Mouse (Mus musculus) heart, embryonic 13.5 days (tissue): ENCODE measurements at regions not wholly inside any gene's neighbourhood (a gene's known extent, or its start where the extent isn't known, plus 50 kb on each side); places are given as distances from the start of the nearest gene placed in this dataset.

Experiments
- ATAC-seq: fragments of 200-750 bp; cut with Nextera tagmentation; 2 replicates; pipeline ENCODE4 v1.8.0; 2017; ENCODE audit warnings: moderate TSS enrichment; ENCODE audit not compliant: insufficient number of reproducible peaks, low FRiP score, low TSS enrichment; ENCODE audit errors: extremely low read depth
- H3K27ac ChIP-seq: fragments of 300-500 bp; sonication (generic); replicated peaks from 2 replicates; pipeline ENCODE4 v1.5.1; 2015; ENCODE audit warnings: moderate library complexity, mild to moderate bottlenecking, inconsistent platforms
- H3K27me3 ChIP-seq: fragments of 300-500 bp; sonication (generic); replicated peaks from 2 replicates; pipeline ENCODE4 v1.6.1; 2015; ENCODE audit warnings: mild to moderate bottlenecking, inconsistent platforms
- H3K36me3 ChIP-seq: fragments of 300-500 bp; sonication (generic); 2 replicates; pipeline ENCODE4 v1.6.1; 2015; ENCODE audit warnings: mild to moderate bottlenecking, inconsistent platforms
- H3K4me1 ChIP-seq: fragments of 300-500 bp; sonication (generic); 2 replicates; pipeline ENCODE4 v1.6.1; 2015; ENCODE audit warnings: inconsistent platforms
- H3K4me2 ChIP-seq: fragments of 300-500 bp; sonication (generic); 2 replicates; pipeline ENCODE4 v1.6.1; 2015; ENCODE audit warnings: inconsistent platforms, mild to moderate bottlenecking, moderate library complexity
- H3K4me3 ChIP-seq: fragments of 300-500 bp; sonication (generic); 2 replicates; pipeline ENCODE4 v1.5.1; 2015; ENCODE audit warnings: moderate library complexity, mild to moderate bottlenecking, inconsistent platforms
- H3K9ac ChIP-seq: fragments of 300-500 bp; sonication (generic); 2 replicates; pipeline ENCODE4 v1.6.1; 2015; ENCODE audit warnings: inconsistent platforms, mild to moderate bottlenecking, moderate library complexity
- H3K9me3 ChIP-seq: fragments of 300-500 bp; sonication (generic); 2 replicates; pipeline ENCODE4 v1.6.1; 2016; ENCODE audit warnings: inconsistent platforms
- WGBS: fragments of 180-500 bp; shearing (Covaris S2); methylation state at CpG from one replicate; pipeline ENCODE4 v1.1.7; 2015; ENCODE audit warnings: mixed read lengths; 5-methylcytosine and 5-hydroxymethylcytosine counted together

DNA sequence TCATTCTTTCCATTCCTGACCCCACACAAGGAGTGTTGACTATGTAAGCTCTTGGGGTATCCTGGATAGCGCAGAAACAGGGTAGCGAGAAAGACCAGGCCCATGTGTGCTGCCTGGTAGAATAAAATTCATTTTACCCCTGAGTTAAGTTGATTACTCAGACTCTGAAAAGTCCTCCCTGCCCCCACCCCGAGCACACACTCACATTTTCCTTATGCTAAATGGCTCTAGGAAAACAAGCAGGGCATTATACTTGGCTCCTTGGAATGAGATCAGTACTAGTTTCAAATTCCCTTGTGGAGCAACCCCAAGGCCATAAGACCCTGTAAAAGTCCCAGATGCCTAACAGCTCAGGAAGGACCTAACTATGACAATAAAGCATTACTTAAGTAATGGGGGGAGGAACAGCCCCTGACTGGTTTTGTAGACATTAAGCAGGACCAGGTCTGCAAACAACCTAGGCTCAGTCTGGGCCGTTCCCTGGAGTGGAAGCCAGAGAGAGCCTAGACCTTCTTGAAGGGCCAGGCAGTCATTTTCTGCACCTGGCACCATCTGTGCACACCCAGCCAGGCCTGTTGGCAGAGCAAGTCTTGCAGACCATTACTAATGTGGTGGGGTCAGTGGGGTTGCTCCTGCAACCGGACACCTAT, 262.9 kb downstream of the Sox4 start:
- Histone ChIP-seq H3K4me3 (no peak overlapping the region), H3K4me2 (no peak overlapping the region), H3K27me3 (no peaks in the 10 kb centered on the region), H3K9me3 (no peaks in the 10 kb centered on the region), H3K36me3 (no peaks in the 10 kb centered on the region), H3K4me1 (peaks cover 26% of the 10 kb centered on the region), H3K27ac (peak overlapping the region; percentile 24; the same call in 1 of the 2 replicates), H3K9ac (no peak overlapping the region)
- 77% methylated on average over 5 of the region's 5 CpGs for WGBS
- ATAC-seq = no peak

DNA sequence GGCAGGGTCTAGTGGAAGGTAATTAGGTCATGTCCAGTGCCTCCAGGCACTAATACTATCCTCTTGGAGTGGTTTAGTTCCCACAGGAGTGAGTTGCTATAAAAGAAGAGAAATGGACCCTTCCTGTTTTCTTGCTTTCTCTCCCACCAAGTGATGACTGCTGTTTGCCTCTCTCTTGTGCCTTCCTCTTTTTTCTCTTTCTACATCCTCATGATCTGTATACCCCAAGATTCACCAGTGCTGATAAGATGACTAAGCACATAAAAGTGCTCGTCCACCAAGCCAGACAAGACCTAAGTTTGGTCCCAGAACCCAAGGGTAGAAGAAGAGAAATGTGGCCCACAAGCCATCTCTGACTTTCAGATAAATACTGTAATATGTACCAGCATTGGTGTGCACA, 265.7 kb downstream of the Sox4 start:
- Histone ChIP-seq H3K27me3 (no peaks in the 10 kb centered on the region), H3K4me3 (no peak overlapping the region), H3K4me2 (no peak overlapping the region), H3K9me3 (no peaks in the 10 kb centered on the region), H3K27ac (0 out of 2 replicates have a peak overlapping the region, but pooled peaks have one; percentile 5), H3K9ac (no peak overlapping the region), H3K4me1 (peaks cover 23% of the 10 kb centered on the region), H3K36me3 (no peaks in the 10 kb centered on the region)
- ATAC-seq = no peak
- WGBS = 57% methylated on average over 1 of the region's 1 CpGs

DNA sequence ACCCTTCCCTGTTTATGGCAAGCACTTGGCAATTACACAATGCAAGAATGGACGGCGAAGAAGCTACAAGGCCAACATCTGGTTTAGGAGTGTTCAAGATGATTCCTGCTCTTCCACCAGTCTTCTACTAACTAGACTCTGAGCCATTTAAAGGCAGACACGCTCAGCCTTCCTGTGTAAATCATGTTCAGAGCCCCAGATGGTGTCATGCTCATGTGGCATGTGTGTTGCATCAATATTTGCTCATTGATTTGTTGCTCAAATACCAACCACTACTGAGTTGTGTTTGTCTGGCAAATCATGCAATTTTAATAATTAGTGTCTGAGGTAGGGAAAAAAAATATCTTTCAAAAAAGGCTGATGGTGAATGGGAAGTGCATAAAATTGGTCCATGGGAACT, 269.2 kb downstream of the Sox4 start:
- H3K27ac ChIP-seq = no peak overlapping the region
- ATAC-seq = no peak
- H3K36me3 ChIP-seq = no peaks in the 10 kb centered on the region
- no peaks in the 10 kb centered on the region for H3K27me3 ChIP-seq
- 88% methylated on average over 3 of the region's 3 CpGs for WGBS
- H3K4me1 ChIP-seq = peaks cover 17% of the 10 kb centered on the region; the same call in 1 of the 2 replicates
- H3K4me3 ChIP-seq = no peak overlapping the region
- H3K9me3 ChIP-seq = no peaks in the 10 kb centered on the region
- no peak overlapping the region for H3K9ac ChIP-seq
- no peak overlapping the region for H3K4me2 ChIP-seq

DNA sequence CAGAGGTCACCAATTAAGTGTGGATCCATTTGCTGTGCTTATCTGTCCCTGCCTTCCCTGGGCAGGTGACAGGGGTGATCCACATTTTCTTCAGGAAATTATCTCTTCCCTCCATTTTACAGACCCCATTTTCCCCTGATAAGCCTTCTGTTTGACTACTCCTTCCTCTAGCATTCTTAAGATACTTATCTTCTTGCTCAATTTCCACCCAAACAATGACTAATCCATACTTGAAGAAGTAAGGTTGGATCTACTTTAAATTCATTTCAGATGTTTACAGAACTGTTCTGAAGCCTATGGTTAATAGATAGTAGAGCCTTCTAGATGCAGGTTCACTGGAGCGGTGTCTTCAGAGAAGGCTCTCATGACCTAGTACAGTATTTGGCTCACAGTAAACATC, 273.2 kb downstream of the Sox4 start:
- 84% methylated on average over 1 of the region's 1 CpGs for WGBS

DNA sequence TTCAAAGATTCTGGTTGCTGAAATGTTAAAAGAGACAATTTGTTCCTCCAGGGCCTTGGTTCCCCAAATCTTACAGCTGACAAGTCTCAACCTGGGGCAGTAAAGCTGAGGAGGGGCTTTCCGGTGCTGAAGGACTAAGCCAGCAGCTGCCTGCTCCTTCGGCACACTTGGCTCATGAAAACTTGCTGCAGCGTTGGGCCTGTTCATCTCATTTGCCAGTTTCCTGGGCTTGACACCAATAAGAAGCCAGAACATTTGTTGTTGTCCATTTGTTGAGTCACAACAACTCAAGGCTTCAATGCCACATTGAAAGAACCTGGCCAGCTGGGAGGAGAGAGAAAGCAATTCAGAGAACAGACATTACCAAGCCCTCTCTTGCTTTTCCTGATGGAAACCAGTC, 279.9 kb downstream of the Sox4 start:
- Histone ChIP-seq H3K36me3 (no peaks in the 10 kb centered on the region), H3K4me2 (no peak overlapping the region), H3K9ac (no peak overlapping the region), H3K4me3 (no peak overlapping the region), H3K27ac (no peak overlapping the region), H3K4me1 (peaks cover 13% of the 10 kb centered on the region), H3K9me3 (no peaks in the 10 kb centered on the region), H3K27me3 (no peaks in the 10 kb centered on the region)
- 68% methylated on average over 3 of the region's 3 CpGs for WGBS
- no peak for ATAC-seq

More for the DNA sequence above, 273.2 kb downstream of the Sox4 start:
- H3K4me3 ChIP-seq = no peak overlapping the region
- H3K9ac ChIP-seq = no peak overlapping the region
- H3K9me3 ChIP-seq = no peaks in the 10 kb centered on the region
- H3K36me3 ChIP-seq = no peaks in the 10 kb centered on the region
- no peak overlapping the region for H3K27ac ChIP-seq
- ATAC-seq = no peak
- no peaks in the 10 kb centered on the region for H3K27me3 ChIP-seq
- H3K4me2 ChIP-seq = no peak overlapping the region
- peaks cover 2% of the 10 kb centered on the region; the same call in 1 of the 2 replicates for H3K4me1 ChIP-seq

DNA sequence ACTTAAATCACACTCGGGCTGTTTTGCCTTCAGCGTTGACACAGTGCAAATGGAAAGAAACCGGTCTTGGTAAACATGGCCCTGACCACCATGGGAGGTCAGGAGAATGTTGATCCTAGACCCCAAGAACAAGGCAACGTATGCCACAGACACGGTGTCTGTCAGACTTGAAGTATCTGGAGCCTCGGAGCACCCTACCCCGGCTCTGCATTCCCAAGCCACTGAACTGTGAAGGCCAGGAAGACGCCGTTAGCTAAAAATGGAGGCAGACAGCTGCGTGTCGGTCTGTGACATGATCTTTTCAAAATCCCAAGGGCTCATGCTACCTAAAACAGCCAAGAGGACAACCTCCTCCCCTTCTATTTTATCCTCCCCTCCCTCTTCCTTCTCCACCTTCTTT, 282.0 kb downstream of the Sox4 start:
- H3K27me3 ChIP-seq = no peaks in the 10 kb centered on the region
- H3K9ac ChIP-seq = no peak overlapping the region
- no peak overlapping the region for H3K4me3 ChIP-seq
- no peaks in the 10 kb centered on the region for H3K9me3 ChIP-seq
- H3K27ac ChIP-seq = no peak overlapping the region
- H3K4me2 ChIP-seq = no peak overlapping the region
- ATAC-seq = no peak
- H3K4me1 ChIP-seq = peaks cover 24% of the 10 kb centered on the region
- WGBS = 53% methylated on average over 11 of the region's 11 CpGs
- H3K36me3 ChIP-seq = no peaks in the 10 kb centered on the region

DNA sequence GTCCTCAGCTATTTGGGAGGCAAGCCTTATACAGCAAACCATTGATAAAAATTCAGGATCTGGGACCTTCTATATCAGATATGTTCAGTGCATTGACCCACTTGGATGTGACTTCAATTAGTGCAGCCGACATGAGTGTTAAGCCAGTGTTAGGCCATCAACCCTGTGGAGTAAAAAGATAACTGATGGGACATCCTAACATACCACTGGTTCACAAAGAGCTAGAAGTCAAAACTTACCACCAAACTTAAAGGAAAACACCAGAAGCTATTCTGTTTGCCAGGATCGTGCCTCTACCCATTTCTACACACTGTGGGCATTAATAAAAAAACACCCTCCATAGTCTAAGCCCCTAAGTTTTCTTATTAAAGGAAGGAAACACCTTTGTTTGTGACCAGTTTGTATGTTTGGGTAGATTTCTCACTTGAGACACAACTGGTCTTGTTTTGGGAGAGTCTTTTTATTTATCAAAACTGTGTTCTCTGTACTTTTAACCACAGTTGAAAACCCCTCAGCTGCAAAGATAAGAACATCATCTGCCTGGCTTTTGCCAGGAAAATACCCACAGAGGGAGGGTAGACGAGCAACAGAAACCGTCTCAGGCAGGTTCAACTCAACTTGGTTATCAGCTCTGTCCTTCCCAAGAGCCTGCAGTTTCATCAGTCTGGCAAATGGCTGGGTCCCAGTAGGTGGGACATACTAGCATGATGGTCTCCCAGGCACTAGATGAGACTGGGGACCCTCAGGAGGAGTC, 283.5 kb downstream of the Sox4 start:
- Histone ChIP-seq H3K4me2 (no peak overlapping the region), H3K27me3 (no peaks in the 10 kb centered on the region), H3K9me3 (no peaks in the 10 kb centered on the region), H3K9ac (no peak overlapping the region), H3K4me3 (no peak overlapping the region), H3K27ac (no peak overlapping the region), H3K4me1 (peaks cover 32% of the 10 kb centered on the region), H3K36me3 (no peaks in the 10 kb centered on the region)
- no peak for ATAC-seq
- 53% methylated on average over 4 of the region's 4 CpGs for whole genome bisulfite sequencing

DNA sequence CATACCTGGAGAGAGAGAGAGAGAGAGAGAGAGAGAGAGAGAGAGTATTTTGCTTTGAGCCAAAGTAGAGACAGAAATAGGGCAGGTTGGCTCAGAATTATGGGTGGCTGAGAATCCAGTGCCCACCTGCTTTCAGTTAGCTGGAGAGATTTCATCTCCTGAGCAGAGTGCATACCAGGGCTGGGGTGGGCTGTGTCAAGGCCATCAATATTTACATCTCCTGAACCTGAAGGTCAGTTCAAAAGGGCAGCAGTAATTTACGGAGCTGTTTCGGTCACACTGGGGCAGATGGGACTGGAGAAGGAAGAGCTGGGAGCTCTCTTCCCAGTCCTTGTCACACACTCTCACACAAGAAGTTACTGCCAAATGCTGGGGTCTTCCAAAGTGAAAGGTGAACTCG, 286.7 kb downstream of the Sox4 start:
- Histone ChIP-seq H3K9me3 (no peaks in the 10 kb centered on the region), H3K36me3 (no peaks in the 10 kb centered on the region), H3K27me3 (no peaks in the 10 kb centered on the region), H3K9ac (no peak overlapping the region), H3K4me3 (no peak overlapping the region), H3K4me2 (no peak overlapping the region), H3K4me1 (peaks cover 61% of the 10 kb centered on the region), H3K27ac (no peak overlapping the region)
- ATAC-seq = no peak
- WGBS = 50% methylated on average over 3 of the region's 3 CpGs

DNA sequence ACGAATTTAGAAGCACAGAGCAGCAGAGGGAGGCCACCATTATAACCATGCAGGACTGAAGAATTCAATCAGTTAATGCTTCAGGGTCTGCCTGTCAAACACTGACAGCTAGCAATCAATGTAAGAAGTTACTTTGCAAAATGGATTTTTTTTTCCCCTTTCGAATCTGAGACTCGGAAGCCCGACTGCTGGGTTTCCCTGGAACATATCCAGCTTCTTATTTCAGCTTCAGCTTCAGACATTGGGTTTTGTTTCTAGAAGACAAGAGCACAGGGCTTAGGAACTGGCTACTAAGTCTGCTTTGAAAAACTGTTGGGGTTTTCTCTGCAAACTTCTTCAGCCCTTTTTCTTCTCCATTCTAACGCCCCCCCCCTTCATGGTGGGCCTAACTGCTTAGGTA, 288.4 kb downstream of the Sox4 start:
- H3K4me2 ChIP-seq = no peak overlapping the region
- 51% methylated on average over 5 of the region's 5 CpGs for WGBS
- ATAC-seq = no peak
- H3K36me3 ChIP-seq = no peaks in the 10 kb centered on the region
- H3K4me3 ChIP-seq = no peak overlapping the region
- no peaks in the 10 kb centered on the region for H3K9me3 ChIP-seq
- H3K4me1 ChIP-seq = peaks cover 48% of the 10 kb centered on the region
- H3K9ac ChIP-seq = no peak overlapping the region
- H3K27ac ChIP-seq = no peak overlapping the region; the same call in 1 of the 2 replicates
- no peaks in the 10 kb centered on the region for H3K27me3 ChIP-seq

DNA sequence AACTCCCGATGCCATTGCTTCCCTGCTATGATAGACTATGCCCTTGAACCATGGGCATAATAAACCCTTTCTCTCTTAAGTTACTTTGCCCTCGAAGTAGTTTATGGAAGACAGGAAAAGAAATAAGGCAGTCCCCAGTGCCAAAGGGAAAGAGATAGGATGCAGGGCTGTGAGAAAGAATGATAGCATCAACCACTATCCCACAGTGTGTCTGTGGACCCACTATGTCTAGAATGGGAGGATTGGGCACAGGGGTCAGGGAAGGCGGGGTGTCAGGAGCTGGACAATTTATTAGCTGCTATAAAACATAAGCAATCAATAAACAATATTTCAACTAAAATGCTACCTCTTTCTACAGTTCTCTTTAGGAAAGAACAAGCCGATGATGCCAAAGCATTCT, 288.8 kb downstream of the Sox4 start:
- Histone ChIP-seq H3K4me3 (no peak overlapping the region), H3K27ac (no peak overlapping the region; the same call in 1 of the 2 replicates), H3K4me1 (peaks cover 48% of the 10 kb centered on the region), H3K9ac (no peak overlapping the region), H3K36me3 (no peaks in the 10 kb centered on the region), H3K4me2 (no peak overlapping the region), H3K27me3 (no peaks in the 10 kb centered on the region), H3K9me3 (no peaks in the 10 kb centered on the region)
- ATAC-seq = no peak
- WGBS = 58% methylated on average over 4 of the region's 4 CpGs

DNA sequence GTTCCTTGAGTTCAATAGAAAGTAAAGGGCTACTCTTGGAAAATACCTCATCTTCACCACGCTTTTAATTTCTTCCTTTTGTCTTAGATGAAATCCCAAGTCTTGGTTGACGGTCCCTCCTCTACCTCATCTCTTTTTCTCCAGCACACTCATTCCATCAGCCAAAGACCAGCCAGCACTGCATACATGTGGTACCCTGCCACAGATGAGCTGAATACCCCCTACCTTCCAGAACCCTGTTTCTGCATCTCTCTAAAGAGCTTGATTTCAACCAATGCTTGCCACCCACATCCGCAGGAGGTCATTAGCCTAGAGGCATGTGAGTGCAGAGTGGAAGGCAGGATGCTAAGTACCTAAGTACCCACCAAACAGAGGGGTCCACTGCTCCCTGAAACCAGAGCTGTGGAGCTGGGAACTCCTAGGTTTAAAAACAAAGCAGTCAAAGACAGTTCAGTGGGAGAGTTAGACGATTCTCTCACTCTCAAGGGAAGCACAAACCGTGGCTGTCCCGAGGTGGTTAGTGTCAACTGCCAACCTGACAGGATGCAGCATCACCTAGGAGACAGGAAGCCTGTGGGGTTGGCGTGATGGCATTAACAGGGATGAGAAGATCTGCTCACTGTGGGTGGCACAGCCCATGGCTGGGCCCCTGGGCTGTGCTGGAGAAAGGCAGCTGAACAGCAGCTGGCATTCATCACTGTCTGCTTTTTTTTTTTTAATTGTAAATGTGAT, 289.4 kb downstream of the Sox4 start:
- ATAC-seq = no peak
- WGBS = 42% methylated on average over 7 of the region's 7 CpGs

More for the DNA sequence above, 289.4 kb downstream of the Sox4 start:
- H3K9ac ChIP-seq = no peak overlapping the region
- H3K27ac ChIP-seq = peak overlapping the region; percentile 56; the same call in 1 of the 2 replicates
- H3K9me3 ChIP-seq = no peaks in the 10 kb centered on the region
- no peak overlapping the region for H3K4me3 ChIP-seq
- no peaks in the 10 kb centered on the region for H3K36me3 ChIP-seq
- H3K4me2 ChIP-seq = no peak overlapping the region
- H3K4me1 ChIP-seq = peaks cover 48% of the 10 kb centered on the region
- no peaks in the 10 kb centered on the region for H3K27me3 ChIP-seq
